Mouse (Mus musculus) ovary, postnatal 36 days (tissue): ENCODE data around the gene Mrpl37.

Experiments used
- DNase-seq: peaks from one replicate; pipeline ENCODE4 v3.0.0; 2022; ENCODE audit warnings: low spot score, mixed read lengths

The Mrpl37 gene

DNA sequence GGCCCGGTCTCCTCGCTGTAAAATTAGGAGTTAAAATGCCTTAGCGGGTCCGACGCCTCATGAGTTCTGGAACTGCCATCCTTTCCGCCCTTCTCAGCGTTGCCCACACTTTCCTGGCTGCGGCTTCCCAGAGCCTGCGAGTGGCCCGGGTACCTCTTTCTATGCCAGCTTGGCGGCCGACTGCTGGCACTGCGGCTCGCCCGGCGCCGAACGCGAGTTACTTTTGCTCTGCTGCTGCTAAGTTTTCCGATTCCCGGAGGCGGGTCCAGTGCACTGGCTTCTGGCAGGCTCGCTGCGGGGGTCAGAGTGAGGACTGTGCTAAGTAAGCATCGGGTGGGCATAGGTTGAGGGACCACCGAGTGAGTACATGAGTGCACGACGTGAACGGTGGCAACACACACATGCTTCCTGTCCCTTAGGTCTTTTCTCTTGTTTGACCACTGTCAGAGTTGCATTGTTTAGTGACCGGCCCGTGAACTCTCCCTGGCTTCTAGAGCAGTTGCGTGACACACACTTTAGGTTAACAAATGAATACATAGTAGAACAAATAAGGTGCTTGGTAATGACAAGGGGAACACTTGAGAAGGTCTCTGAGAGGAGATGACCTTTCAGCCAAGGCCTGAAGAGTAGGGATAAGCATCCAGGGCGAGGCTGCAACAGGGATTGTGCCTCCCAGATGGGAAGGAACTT lies 628 bp upstream of the Mrpl37 start:
- DNase-seq, result no peak

DNA sequence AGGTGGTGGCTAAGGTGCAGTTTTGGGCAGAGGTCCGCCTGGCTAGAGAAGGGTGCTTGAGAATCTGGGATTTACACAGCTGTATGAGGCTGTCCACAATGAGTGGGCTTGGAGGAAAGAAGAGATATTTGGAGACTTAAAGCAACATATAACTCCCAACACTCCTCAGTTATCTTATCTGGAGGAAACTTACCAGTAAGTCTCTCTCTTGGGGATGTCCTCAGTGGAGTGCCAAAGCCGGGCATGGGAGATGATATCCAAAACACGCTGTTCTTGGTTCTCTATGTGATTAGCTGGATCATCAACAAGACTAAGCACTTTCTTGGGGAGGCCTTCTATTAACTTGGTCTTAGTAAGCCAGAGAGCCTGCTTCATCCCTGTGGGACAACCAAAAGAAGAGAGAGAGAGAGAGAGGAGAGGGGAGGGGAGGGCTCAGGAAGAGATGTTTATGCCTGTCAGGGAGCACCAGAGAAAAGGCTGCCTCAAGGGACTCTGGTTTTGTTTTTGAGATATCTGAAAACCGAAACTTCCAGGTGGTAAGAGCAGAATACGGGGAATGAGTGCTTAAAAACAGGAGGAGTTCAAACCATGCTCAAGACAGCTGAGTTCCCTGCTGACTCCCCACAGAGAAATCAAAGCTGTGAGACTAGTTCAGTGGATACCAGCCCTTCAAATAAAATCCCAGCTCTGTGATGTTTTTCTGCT lies 2.1 kb downstream of the Mrpl37 start:
- DNase-seq, result no peak

DNA sequence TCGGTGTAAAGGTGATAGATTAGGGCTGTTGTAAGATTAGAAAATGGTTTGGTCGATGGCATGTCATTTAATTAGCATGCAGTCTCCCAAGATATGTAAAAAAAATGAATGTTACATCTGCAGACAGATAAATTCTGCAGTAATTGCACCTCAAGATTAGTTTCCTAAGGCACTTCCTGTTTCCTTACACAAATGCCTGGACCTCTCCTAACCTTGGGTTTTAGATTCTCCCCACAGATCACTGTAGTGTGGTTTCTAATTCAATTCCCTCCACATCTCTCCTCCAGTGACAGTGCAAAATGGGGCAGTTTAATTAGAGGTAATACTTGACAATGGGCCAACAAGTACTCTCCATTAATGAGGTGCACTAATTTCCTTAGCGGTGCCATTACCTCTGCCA lies 3.5 kb downstream of the Mrpl37 start:
- no peak for DNase-seq

DNA sequence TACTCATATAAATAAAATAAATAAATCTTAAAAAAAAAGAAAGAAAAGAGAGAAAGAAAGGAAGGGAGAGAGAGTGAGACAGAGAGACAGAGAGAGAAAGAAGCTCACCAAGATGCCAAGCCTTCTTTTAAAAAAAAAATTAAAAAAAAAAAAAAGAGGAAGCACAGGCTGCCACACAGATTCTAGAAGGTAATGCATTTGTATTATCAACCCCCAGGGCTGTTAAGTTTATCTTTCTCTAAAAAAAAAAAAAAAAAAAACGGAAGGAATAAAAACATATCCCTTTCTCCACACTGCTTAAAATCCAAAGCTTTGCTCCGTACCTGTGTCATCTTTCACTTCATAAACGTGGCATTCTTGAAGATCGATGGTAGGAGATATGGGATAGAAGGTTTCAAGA lies 5.1 kb downstream of the Mrpl37 start:
- no peak for DNase-seq

DNA sequence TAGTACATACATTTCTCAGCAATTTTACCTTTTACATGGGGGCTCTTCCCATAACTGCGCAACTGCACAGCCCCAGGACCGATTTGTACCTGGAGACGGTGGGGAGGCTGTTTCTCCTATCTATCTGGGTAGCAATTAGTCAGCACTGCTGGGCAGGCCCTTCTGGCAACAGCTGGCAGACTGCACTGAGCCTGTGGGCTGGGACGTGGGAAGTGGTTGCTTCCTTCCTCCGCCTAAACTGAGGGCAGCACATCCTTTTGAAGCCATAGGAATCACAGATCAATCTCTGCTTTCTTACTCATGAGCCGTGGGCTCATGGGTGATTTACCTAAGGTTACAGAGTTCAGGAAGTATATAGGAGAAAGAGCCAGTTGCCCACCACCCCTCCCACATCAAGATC lies 7.9 kb downstream of the Mrpl37 start:
- no peak for DNase-seq

DNA sequence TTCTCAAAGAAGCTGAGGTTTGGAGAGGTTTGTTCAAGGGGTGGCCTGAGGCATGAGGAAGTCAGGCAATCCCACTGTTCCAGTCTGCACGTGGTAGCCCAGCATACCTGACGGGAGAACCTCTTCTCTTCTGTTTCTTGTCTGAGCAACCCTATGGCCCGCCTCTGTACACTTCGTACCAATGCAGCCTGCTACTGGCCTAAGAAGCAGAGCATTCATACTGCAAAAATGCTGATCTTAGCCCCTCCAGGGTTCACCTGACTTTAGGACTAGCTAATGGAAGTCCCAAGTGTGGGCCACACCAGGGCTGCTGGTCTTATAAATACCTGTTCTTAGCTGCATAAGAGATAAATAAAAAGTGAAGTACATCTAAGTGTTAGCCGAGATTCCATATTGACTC lies 8.3 kb downstream of the Mrpl37 start:
- DNase-seq, result no peak

DNA sequence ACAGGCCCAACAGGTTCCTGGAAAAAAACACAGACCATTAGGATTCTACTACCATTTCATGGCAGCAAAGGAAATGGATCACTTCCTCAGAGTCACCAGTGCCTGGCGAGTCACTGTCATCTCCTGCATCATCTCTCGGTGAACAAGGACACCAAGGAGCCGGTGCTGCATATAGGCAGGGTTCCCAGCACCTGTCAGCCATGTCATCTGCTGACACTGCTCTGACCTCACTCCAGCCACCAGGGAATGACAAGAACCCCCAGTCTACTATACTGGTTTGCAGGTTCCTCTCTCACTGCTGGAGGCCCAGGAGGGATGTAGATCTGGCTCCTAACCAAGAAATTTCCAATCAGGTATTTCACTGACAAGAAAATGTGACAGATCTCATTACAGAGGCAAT lies 10.6 kb downstream of the Mrpl37 start:
- no peak for DNase-seq

DNA sequence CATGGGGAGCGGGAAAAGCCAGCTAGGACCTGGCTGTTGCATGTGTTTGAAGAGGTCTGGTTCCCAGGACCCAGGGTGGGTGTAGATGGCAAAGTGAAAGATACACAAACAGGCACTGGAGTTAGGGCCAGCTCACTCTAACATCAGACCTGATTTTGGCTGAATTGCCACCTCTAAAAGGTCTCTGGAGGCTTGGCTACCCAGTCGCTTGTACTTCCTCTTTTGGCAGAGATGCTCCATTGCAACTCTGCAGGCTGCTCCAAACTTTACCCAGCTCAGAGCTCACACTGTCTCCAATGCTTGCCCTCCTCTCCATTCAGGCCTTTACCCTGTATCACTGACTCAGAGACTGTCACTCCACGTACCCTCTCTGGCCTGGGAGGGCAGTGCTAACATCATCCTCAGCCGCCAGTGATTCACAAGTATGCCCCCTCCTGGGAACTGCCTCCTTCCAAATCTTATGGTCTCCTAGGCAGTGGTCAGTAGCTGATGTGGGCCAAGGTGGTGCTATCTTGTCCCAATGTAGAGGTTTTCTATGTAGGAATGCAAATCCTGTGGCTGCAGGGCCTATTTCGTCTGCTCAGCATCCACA lies 13.6 kb downstream of the Mrpl37 start:
- no peak for DNase-seq

DNA sequence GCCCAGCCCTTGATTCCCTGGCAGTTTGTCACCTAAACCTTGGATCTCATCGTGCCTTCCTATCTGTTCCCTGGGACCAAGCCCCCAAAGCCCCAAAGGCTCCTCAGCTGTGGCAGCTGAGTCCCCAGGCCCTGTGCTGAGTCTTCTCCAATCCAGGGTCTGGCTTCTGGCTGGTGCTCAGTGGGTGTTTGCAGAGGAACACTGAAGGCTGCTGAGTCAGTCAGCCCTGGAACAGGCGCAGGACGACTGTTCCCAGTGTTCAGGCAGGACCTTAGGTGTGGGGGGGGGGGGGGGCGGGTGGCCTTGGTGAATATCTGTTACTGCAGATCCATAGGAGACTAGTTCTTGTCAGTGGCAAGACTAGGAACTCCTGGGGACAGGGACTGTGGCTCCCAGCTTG lies 14.8 kb downstream of the Mrpl37 start:
- DNase-seq, result no peak

DNA sequence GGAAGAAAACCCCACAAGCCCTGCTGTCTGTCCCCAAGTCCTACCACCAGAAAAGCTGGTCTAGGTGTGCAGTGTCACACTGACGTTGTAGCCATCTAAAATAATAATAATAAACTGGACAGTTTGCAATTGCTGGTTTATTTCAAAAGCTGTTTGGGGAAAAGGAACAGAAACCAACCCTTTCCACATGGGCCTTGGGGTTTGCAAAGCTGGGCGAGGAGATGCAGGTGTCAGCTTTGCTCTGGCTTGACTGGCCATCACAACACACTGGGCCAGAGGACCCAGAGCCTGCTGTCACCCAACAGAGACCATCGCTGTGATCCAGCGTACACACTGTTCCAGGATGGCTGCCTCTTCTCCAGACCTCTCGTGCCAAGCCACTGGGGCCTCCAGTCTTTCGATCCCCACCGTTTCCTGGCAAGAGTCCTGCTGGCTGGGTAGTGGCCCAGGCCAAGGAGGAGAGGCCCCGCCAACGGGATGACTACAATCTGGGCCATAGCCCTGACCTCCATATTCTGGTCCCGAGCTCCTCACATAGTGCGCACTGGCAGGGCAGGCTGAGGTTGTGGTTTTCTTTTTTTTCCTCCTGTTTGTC lies 18.0 kb downstream of the Mrpl37 start:
- peak; percentile 56 for DNase-seq

DNA sequence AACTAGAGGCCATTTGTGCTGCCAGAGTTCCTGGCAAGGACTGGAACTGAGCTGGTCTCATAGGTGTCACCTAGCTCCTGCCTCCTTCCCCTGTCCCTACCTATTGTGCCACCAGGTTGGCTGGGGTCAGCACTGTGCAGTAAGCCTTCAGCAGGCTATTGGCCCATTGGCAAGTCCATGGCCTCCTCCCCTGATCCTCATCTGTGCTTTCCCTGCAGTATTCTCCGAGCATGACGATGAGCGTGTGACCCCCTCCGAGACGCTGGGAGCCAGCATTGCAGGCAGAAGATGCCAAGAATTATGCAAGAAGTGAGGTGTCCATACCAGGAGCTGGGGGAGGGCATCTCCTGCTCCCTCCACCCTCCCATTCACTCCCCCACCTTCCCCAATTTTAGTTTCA lies 18.9 kb downstream of the Mrpl37 start:
- no peak for DNase-seq

DNA sequence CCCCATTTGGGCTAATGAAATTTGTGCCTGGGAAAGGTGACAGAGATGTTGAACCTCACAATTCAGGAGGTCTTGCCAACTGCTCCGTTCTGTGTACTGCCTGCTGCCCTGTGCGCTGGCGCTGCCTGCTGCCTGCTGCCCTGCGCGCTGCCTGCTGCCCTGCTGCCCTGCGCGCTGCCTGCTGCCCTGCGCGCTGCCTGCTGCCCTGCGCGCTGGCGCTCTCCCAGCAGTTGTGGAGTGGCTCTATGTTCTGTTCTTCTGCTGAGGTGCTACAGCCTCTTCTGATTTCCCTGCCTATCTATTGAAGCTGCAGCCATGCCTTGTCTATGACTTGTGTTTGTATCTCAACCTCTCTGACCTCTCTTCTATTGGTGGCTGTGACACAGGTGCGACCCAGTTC lies 21.5 kb downstream of the Mrpl37 start:
- DNase-seq, result no peak

DNA sequence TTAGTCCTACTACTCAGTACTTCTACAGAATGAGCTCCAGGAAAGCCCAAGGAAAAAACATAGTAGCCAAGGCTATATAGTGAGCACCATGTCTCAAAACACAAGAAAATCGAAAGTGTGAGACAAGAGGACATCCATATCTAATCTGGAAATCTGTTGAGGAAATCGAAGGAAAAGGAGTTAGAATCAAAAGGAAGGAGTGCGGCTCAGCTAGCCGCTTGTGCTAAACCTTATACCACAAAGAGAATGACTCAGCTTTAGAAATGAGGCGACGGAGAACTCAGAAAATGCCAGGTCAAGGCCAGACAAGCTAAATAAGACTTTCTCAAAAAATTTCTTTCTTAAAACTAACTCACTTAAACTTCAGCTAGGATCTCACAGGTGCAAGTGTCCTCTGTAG lies 24.4 kb downstream of the Mrpl37 start:
- no peak for DNase-seq

DNA sequence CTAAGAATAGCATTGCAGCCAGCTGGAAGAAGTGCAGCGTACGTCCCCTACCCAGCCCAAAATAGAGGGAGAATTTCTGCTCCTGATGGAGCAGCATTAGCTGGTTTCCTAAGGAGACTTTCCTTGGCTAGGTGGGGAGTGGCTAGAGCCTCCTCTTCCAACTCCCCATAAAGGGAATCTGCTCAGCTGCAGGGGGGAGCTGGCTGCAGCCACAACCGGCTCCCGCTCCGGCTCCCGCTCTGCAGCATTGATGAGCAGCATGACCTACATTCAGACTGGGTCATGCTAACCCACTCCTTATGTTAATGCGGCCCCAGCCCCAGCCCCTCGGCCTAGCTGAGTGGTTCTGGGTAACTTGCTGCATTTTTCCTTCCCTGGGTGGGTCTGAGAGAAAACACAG lies 27.4 kb downstream of the Mrpl37 start:
- no peak for DNase-seq

DNA sequence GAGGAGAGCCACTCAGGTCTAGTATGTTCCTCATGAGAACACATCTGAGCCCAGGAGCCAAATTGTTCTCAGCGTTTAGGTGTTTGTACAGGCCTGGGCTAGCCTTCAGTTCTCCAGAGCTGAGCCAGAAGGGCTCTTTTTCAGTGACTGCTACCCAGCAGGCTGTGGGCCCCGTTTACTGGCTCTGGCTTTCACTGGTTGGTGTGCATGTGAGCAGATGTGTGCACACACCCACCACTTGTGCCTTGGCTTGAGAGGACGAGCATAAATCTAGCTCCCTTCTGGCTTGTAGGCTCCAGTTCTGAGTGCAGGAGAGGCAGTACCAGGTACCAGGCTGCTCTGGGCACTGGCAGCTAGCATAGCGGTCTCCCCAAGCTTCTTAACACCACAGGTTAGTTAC lies 28.4 kb downstream of the Mrpl37 start:
- no peak for DNase-seq

DNA sequence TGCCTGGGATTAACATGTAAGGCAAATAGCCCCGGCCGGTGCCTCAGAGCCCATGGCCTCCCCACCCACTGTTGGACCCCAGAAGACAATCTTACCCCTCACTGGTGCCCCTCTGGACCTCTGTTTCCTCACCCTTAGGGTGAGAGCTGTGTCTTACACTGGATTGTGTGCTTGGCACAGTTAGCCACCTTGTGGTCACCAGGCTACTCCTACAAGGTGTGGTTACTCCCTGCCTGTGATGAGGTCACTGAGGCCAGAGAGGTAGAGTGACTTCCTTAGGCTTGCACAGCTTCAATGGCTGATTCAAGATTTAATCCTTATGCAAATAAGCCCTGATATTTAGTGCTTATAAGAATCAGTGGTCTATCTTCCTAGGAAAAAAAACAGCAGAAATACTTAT lies 29.7 kb downstream of the Mrpl37 start:
- DNase-seq, result no peak

DNA sequence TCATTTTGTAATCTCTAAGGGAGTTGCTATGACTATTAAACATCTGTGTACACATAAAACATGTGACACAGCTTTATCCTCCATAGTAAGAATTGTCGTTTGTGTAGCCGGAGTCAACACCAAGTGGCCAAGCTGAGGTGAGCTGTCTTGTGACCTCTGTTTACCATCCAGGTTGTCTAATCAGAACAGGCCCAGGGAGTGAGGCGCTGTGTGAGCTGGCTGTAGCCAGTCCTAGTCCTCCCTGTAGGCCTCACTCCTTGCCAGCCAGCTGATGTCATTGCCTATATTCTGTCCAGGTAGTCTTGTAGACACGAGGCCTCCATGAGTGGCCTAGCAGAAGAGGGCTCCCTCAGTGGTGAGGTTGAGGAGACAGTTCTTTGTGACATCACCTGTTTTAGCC lies 31.0 kb downstream of the Mrpl37 start:
- no peak for DNase-seq

DNA sequence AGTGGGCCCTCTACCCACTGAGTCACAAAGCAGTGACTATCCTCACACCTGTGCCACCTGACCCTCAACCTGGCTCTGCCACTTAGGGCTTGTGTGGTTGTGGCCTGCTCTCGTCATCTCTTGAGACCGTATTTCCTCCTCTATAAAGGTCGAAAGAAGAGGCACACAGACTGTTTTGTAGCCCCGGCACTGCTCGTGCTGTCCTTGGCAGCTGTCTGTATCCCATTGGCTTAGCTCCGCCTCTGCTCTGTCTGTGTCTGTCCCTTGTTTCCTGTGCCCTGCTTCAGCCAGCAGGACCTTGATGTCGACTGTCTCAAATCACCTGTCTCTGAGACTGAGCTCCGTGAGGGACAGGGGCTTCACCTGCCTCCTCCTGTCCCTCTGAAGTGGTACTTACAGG lies 40.2 kb downstream of the Mrpl37 start:
- DNase-seq, result peak; percentile 43

DNA sequence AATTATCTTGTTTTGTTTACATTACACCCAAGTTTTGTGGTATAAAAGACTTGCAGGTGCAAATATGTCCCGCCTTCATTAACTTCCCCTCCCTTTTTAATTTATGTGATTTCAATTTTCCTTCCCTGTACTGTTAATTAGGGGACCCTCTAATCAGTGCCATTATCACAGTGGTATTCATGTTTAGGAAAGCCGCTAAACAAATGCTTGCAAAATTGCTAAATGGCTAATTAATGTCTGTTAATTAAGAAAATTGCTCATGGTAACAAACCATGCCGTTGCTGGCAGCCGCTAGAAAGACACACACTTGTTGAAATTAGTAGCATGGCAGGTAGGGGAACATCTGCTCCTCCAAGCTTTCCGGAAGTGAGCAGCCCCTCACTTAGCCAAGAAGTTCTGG lies 41.3 kb downstream of the Mrpl37 start:
- no peak for DNase-seq

DNA sequence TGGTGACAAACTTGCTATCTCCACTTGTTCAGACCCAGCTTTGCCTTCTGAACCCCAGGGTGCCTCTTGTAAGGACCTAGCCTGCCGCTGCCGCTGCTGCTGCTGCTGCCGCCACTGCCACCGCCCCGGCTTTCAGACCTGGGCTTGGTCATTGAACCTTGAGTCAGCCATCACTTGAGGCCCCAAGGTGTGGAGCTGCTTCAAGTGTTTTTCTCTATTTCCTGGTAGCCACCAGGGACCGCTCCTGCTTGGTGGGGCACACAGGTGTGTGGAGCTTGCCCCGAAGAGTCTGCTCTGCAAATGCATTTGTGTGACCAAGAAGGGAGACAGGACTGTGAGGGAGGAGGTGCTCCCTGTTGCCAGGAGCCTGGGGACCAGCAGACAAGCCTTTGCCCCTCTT lies 41.8 kb downstream of the Mrpl37 start:
- DNase-seq, result no peak

DNA sequence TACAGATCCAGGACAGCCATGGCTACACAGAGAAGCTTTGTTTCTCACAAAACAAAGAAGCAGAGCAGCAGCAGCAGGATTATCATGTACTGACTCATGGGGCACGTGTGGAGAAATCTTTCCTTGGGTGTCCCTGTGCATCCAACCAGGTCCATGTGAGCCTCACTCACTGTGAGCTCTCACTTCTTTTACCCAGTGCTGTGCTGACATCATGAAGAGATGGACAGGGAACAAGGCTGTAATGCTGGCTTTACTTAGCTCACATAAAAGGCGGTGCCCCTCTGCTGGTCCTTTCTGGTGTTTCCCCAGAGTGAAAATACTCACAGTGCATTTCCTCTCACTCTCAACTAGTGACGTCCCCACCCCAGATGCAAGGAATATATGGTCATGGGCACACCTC lies 45.2 kb downstream of the Mrpl37 start:
- no peak for DNase-seq

DNA sequence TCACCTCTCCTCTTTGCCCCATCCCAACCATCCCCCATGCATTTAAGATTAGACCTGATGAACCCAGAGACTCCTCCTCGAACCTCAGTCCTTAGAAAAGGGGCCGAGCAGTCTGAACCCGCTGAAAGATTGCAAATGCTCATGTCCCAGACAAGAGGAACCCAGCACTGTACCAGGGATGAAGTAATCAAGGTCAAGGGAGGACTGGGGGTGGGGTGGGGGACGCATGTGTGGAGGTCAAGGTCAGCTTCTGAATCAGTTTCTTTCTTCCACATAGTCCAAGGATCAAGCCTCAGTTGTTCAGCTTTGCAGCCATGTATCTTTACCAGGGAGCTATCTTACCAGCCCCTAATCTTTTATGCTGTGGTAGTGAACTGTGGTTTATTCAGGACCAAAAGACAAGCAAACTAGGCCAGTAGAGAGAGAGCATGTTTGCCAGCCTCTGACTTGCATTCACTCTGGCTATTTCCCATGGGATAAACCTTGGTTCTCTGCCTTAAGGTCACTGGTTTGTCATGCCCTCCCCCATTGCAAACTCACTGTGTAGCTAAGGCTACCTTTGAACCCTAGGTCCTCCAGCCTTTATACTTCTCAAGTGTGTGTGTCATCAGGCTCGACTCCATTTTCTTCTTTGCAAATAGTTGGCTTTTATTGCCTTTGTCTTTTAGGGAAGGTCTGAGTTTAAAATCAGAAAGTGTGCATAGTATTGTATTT lies 46.2 kb downstream of the Mrpl37 start:
- no peak for DNase-seq

DNA sequence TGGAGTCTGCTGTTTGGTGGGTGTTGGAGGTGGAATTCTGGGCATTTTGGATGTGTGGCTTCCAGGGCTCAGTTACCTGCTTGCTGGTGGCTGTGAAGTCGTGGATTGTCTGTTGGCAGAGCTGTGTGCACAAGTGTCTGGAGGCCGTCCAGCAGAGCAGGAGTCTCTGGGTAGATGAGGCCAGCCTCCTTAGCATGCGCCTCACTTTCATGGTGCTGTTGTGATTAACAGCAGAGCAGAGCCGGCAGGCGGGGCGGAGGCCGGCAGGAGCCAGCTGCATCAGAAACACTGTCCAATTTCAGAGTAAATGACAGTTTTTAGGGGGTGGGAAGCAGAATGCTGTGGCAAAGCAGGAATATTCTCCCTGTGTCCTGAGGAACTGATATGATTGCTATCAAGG lies 47.6 kb downstream of the Mrpl37 start:
- DNase-seq, result peak; percentile 34
